Mouse (Mus musculus): ENCODE measurements around the gene Eid2b.
"Not testable (repeated sequence)": the region's sequence is repeated elsewhere in the genome, so short reads cannot be mapped to it uniquely, and the experiment has no call there.

The Eid2b gene

GRCm38 (mm10) chr7:28277615-28278278 lies at the start of gene Eid2b:
Gene Eid2b, plus strand, starts transcription at chr7:28277739.
- peak; percentile 96 for DNase-seq

DNA sequence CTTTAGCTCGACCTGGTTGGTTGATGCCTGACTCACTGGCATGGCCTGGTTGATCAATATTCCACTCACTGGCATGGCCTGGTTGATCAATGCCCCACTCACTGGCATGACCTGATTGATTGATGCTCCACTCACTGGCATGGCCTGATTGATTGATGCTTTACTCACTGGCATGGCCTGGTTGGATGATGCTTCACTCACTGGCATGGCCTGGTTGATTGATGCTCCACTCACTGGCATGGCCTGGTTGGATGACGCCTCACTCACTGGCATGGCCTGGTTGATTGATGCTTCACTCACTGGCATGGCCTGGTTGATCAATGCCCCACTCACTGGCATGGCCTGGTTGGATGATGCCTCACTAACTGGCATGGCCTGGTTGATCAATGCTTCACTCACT lies 33.6 kb upstream of the Eid2b start:
- not testable (repeated sequence) for DNase-seq

GRCm38 (mm10) chr7:28248957-28249356 lies 28.6 kb upstream of the Eid2b start:
- no peak for DNase-seq

- no peak for DNase-seq
Measured at GRCm38 (mm10) chr7:28251976-28252375, 25.6 kb upstream of the Eid2b start.

GRCm38 (mm10) chr7:28254591-28254990 lies 22.9 kb upstream of the Eid2b start:
- no peak for DNase-seq

DNA sequence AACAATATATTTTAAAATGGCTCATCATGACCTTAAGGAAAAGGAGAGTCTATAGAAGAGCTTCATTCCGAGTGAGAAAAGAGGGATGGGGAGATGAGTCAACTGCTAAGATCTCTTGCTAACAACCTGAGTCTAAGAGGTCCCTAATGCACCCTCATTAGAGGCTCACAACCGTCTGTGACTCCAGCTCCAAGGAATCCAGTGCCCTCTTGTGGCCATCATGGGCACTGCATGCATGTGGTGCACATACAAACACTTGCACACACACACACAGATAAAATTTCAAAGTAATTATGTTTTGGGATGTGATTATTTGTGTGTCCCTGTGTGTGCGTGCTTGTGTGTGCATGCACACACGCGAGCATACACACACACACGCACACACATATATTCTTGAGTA lies 22.1 kb upstream of the Eid2b start:
- no peak for DNase-seq

GRCm38 (mm10) chr7:28262861-28263260 lies 14.7 kb upstream of the Eid2b start:
- DNase-seq = no peak

DNA sequence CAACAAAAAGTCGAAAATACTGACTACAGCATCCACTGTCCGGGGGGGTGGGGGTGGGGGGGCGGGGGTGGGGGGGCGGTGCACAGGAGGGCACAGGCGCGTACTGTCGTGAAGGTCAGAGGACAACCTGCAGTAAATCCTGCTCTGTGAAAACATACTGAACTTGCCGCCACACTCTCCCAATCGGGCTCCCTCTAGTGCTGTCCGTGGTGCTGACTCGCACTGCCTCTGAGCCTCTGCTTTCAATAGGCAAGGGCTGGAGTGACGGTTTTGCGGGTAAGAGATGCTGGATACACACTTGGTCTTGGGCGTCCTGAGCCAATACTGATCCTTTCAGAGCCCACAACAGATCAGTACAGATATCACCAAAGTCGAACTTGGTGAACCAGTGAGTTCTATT lies 13.8 kb upstream of the Eid2b start:
- DNase-seq = no peak

- no peak for DNase-seq
Measured at GRCm38 (mm10) chr7:28265391-28265790, 12.1 kb upstream of the Eid2b start.

- peak; percentile 91 for DNase-seq
Measured at GRCm38 (mm10) chr7:28267129-28268041, 10.2 kb upstream of the Eid2b start, which contains the start of gene Eid2. Gene Eid2, plus strand, starts transcription at chr7:28267881.

DNA sequence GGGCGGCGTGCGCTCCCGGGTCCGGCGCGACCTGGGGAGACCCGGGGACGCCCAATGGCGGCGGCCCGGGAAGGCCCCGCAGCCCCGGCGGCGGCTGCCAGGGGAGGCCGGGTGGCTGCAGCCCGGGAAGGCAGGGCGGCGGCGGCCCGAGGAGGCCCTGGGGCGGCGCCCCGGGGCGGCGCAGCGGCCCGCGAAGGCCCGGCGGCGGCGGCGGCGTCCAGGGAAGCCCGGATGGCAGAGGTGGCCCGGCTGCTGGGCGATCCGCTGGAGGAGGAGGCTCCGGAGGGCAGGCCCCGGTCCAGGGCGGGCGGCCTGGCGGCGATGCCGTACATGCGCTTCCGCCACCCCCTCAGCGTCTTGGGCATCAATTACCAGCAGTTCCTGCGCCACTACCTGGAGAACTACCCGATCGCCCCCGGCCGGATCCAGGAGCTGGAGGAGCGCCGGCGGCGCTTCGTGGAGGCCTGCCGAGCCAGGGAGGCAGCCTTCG lies 9.5 kb upstream of the Eid2b start:
- peak; percentile 58 for DNase-seq

DNA sequence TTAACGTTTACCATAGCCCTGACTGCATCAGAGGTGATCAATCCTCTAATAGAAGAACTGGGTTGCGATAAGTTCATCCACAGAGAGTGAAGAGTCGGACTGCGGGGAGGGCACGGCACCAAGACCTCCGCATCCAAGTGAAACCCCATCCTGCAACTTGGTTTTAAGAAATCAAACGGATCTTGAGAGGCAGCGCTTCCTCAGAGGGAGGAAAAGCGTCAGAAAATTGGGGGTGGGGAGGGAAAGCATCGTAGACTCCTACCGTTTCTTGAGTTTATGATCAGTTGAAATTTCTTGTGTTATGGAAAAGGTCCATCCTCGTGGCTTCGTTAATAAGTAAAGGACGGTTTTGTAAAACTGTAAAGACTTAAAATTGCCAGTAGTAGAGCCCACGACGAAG lies 9.0 kb upstream of the Eid2b start:
- no peak for DNase-seq

DNA sequence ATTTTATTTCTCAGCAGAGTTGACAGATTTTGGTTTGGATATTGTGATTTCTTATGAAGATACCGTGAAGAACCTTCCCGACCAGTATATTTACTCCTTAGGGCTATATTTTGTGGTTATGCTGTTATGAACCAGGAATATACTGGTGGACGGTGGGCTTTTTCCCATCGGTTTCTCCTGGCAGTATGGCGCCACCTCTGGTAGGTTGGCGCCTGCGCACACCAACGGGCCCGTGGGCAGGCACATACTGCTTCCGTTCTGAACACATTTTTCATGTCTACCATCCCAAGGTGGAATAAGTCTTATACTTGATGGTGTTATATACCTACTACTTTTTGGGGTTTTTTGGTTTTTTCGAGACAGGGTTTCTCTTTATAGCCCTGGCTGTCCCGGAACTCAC lies 8.2 kb upstream of the Eid2b start:
- DNase-seq = no peak

GRCm38 (mm10) chr7:28271761-28272160 lies 5.8 kb upstream of the Eid2b start:
- DNase-seq = no peak

GRCm38 (mm10) chr7:28277237-28277614 lies 313 bp upstream of the Eid2b start:
- no peak for DNase-seq

DNA sequence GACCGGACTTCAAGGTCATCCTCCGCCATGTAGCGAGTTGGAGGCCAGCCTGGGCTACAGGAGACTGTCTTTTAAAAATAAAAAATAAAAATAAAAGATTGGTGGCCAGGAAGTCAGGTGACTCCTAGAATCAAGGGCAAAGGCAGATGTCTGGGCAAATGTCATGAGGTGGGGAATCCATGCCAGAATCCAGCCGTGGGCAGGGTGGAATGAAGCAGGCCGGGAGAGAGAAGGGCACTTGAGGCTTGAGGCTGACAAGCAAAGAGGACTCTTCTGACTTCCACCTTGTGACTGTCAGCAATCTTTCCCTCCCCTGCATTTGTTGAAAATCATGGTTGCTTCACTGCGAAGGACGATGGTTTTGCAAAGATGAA lies 727 bp downstream of the Eid2b start:
- no peak for DNase-seq

DNA sequence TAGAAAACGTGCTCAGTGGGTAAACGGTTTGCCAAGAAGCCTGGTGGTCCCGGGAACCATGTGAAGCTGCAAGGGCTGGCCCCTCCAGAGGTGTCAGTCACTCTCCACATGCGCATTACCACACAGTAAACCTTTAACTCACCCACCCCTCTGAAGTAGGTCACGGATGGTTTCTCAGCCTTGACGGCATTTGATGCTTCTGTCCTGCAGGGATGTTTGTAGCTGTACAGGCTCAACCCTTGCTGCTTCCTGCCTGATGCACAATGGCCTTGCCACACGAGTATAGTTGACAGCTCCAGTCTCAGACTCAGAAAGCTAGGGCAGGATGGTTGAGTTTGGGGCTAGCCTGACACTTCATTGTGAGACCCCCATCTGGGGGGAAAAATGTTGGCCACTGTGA lies 3.1 kb downstream of the Eid2b start:
- DNase-seq = no peak

- peak; percentile 2 for DNase-seq
Measured at GRCm38 (mm10) chr7:28290165-28290564, 12.6 kb downstream of the Eid2b start.

DNA sequence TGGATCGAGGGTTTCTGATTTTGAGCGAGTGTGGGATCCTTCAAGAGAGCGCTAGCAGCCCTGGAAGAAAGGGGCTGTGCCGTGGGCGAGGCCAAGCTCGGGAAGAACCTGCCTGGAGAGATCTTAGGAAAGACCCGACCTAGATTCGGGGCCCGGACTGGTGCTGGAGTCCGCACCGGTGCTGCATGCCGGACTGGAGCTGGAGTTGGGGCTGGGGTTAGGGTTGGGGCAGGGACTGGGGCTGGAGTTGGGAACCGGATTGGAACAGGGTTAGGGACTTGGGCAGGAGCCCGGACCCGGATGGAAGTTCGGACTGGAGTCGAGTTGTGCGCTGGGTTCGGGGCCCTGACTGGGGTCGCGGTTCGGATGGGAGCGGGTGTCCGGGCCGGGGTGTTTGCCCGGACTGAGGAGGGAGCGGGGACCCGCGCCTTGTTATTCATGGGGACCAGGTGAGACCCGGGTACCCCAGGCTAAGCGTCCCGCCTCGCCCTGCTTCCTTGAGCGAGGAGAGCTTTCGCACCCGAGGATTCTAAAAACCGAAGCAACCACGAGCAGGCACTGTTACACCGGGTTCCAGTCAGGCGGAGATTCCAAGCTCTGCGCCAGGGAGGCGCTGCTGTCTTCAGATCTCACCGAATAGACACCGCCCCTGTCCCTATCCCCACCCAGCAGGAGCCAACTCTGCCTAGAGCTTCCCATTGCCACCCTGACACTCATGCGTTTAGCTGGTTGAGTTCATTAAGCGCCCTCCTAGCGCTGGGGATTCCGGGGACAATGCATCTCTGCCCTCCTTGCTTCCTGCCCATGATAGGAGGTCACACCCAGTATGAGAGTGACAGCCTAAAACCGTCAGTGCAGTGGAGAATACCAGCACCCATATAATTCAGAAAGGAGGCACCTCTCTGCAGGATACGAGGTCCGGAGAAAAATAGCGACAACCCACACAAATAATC lies 13.4 kb downstream of the Eid2b start, which contains the start of gene Selenov:
Gene Selenov, minus strand, starts transcription at position 549 of the 953 bp plus-strand sequence.
- peak; percentile 5 for DNase-seq

DNA sequence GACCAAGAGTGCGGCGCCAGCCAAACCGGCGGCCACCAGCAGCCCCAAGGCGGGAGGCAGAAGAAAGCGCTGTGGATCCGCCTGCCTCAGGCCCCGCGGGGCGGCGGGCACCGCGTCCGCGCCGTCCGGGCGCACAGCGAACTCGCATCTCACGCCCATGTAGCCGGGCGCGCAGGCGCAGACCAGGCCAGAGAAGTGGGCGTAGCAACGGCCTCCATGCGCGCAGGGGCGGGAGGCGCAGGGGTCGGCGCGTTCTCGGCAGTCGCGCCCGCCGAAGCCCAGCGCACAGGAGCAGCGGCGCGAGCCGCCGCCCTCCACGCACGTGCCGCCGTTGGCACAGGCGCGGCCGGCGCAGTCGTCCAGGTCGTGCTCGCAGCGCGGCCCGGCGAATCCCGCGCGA lies 16.9 kb downstream of the Eid2b start:
- no peak for DNase-seq

- DNase-seq = peak; percentile 74
Measured at GRCm38 (mm10) chr7:28298837-28299625, 21.5 kb downstream of the Eid2b start.

All from cerebellum, adult 9-10 months (tissue).